Comparison of ENCODE assay signal across 8 mouse cellular contexts in genomic region chr6:121299954-121300353, GRCm38 (mm10). TPM values are rescaled to one million over a fixed set of nuclear protein-coding genes. Genes with fewer than 3 reads are reported as not detected.
DNase-seq lines count a peak whose midpoint lies in the region; ATAC-seq lines count a peak whose summit lies in the region.

Gene Slc6a13 (plus strand): TSS chr6:121300227.

- no peak within 1 kb of the TSS for H3K9ac ChIP-seq in lung, embryonic 15.5 days
- no peak within 1 kb of the TSS for H3K9ac ChIP-seq in hindbrain, embryonic 16.5 days (ENCODE audit: low read depth, low read length)
- no peak within 1 kb of the TSS for H3K9ac ChIP-seq in limb, embryonic 15.5 days

- no peaks in the 10 kb centered on the region; the same call in 1 of the 2 replicates for H3K4me1 ChIP-seq in lung, embryonic 15.5 days
- no peaks in the 10 kb centered on the region for H3K4me1 ChIP-seq in hindbrain, embryonic 16.5 days (ENCODE audit: control insufficient read depth, insufficient read depth, low read depth, low read length)
- peaks cover 10% of the 10 kb centered on the region for H3K4me1 ChIP-seq in limb, embryonic 15.5 days

- no peak within 1 kb of the TSS for H3K4me3 ChIP-seq in lung, embryonic 15.5 days
- no peak within 1 kb of the TSS for H3K4me3 ChIP-seq in hindbrain, embryonic 16.5 days (ENCODE audit: low read length)
- H3K4me3 ChIP-seq in limb, embryonic 15.5 days = no peak within 1 kb of the TSS

- no peak for DNase-seq in lung, postnatal 36 days
- DNase-seq in fat pad, adult 2 months (ENCODE audit: extremely low read depth, low read depth, low spot score) = peak; percentile 1
- peak; percentile 78 for DNase-seq in retina, postnatal 1 day
- DNase-seq in layer of hippocampus, postnatal 25 days (ENCODE audit: extremely low spot score in 1 of 2, low spot score in 1 of 2) = no peak

- peak; percentile 62; the same call in 1 of the 2 replicates for ATAC-seq in lung, embryonic 15.5 days (ENCODE audit: borderline replicate concordance, extremely low read depth, low FRiP score, low TSS enrichment)
- no peak for ATAC-seq in hindbrain, embryonic 16.5 days
- no peak for ATAC-seq in limb, embryonic 15.5 days (ENCODE audit: insufficient number of reproducible peaks, low FRiP score, low TSS enrichment, low read depth)
- ATAC-seq in granulocyte monocyte progenitor cell, adult 5-6 weeks (replicated peaks; ENCODE audit: poor library complexity, severe bottlenecking) = no peak

- no peaks in the 10 kb centered on the region for H3K9me3 ChIP-seq in lung, embryonic 15.5 days
- no peaks in the 10 kb centered on the region for H3K9me3 ChIP-seq in hindbrain, embryonic 16.5 days (ENCODE audit: control insufficient read depth, low read length)
- H3K9me3 ChIP-seq in limb, embryonic 15.5 days = no peaks in the 10 kb centered on the region

- peak within 1 kb of the TSS; percentile 27 for H3K4me2 ChIP-seq in lung, embryonic 15.5 days
- H3K4me2 ChIP-seq in hindbrain, embryonic 16.5 days (ENCODE audit: low read length) = no peak within 1 kb of the TSS
- H3K4me2 ChIP-seq in limb, embryonic 15.5 days = peak within 1 kb of the TSS; percentile 22; the same call in 1 of the 2 replicates

- WGBS in lung, embryonic 15.5 days = under 1% methylated on average over 11 of the region's 11 CpGs
- WGBS in hindbrain, embryonic 16.5 days = 7% methylated on average over 11 of the region's 11 CpGs
- WGBS in limb, embryonic 15.5 days = 3% methylated on average over 11 of the region's 11 CpGs

- H3K27ac ChIP-seq in lung, embryonic 15.5 days = no peak within 1 kb of the TSS
- H3K27ac ChIP-seq in hindbrain, embryonic 16.5 days (ENCODE audit: low read depth, low read length) = no peak within 1 kb of the TSS
- no peak within 1 kb of the TSS for H3K27ac ChIP-seq in limb, embryonic 15.5 days

- H3K27me3 ChIP-seq in lung, embryonic 15.5 days = no peaks in the 10 kb centered on the region
- H3K27me3 ChIP-seq in hindbrain, embryonic 16.5 days (replicated peaks; ENCODE audit: control insufficient read depth, insufficient read depth, low read length) = no peaks in the 10 kb centered on the region
- H3K27me3 ChIP-seq in limb, embryonic 15.5 days = no peaks in the 10 kb centered on the region

- no peaks in the 10 kb centered on the region for H3K36me3 ChIP-seq in lung, embryonic 15.5 days
- H3K36me3 ChIP-seq in hindbrain, embryonic 16.5 days (ENCODE audit: control insufficient read depth, insufficient read depth, low read length) = no peaks in the 10 kb centered on the region
- H3K36me3 ChIP-seq in limb, embryonic 15.5 days = no peaks in the 10 kb centered on the region

RNA-seq across cellular contexts. Expression of gene Slc6a13, which starts in this region (rescaled TPM):
- polyA plus RNA-seq in lung, embryonic 15.5 days (2015; fragmentation: Nextera tagmentation; extraction: Ambion mirVana) = 0.67 and 1.9 TPM in 2 replicates
- polyA plus RNA-seq in hindbrain, embryonic 16.5 days (2015; fragmentation: Nextera tagmentation; extraction: Ambion mirVana) = 55.2 and 61.7 TPM in 2 replicates
- 2.3 and 4.6 TPM in 2 replicates for polyA plus RNA-seq in limb, embryonic 15.5 days (2015; fragmentation: Nextera tagmentation; extraction: Ambion mirVana)
- total RNA-seq in granulocyte monocyte progenitor cell, adult 5-6 weeks (2014; fragmentation: Nextera tagmentation) = 5.6 and 5.9 TPM in 2 replicates
- total RNA-seq in granulocyte monocyte progenitor cell, adult 5-6 weeks (2017) = 2.4 and 3.9 TPM in 2 replicates
- total RNA-seq in layer of hippocampus, postnatal 25 days (2021) = 1 to 10 TPM; 7.4 to 8.5 TPM

Comparison
In these comparisons a context has a peak if more than half of its experiments do, and no peak if none do; other contexts are left out.
1. DNase-seq: peak in fat pad, adult 2 months (single experiment) and retina, postnatal 1 day (single experiment); none in lung, postnatal 36 days (single experiment) and layer of hippocampus, postnatal 25 days (0 of 2).